Mouse (Mus musculus) forebrain, embryonic 14.5 days (tissue): Measurements from ENCODE around the gene Npr2. TPM values are rescaled to one million over a fixed set of nuclear protein-coding genes. Genes with fewer than 3 reads are reported as not detected.

Experiments
- ATAC-seq: fragments of 200-750 bp; cut with Nextera tagmentation; 2 replicates; pipeline ENCODE4 v1.8.0; 2017; ENCODE audit warnings: mild to moderate bottlenecking, moderate library complexity
- DNase-seq: peaks from one replicate; pipeline ENCODE4 v3.0.0-alpha.2; 2015; ENCODE audit warnings: low spot score
- H3K27ac ChIP-seq: fragments of 300-500 bp; sonication (generic); 2 replicates; pipeline ENCODE4 v1.5.1; 2014; ENCODE audit warnings: low read depth, mild to moderate bottlenecking, control low read depth, low read length, moderate library complexity
- H3K27me3 ChIP-seq: fragments of 300-500 bp; sonication (generic); replicated peaks from 2 replicates; pipeline ENCODE4 v1.6.1; 2014; ENCODE audit warnings: low read length, control low read depth, mixed read lengths; ENCODE audit not compliant: control insufficient read depth, insufficient read depth
- H3K36me3 ChIP-seq: fragments of 300-500 bp; sonication (generic); 2 replicates; pipeline ENCODE4 v1.6.1; 2014; ENCODE audit warnings: low read length, control low read depth; ENCODE audit not compliant: control insufficient read depth, insufficient read depth
- H3K4me1 ChIP-seq: fragments of 300-500 bp; sonication (generic); 2 replicates; pipeline ENCODE4 v1.6.1; 2014; ENCODE audit warnings: antibody characterized with exemption, low read length, control low read depth; ENCODE audit not compliant: control insufficient read depth, insufficient read depth
- H3K4me2 ChIP-seq: fragments of 300-500 bp; sonication (generic); 2 replicates; pipeline ENCODE4 v1.6.1; 2014; ENCODE audit warnings: mild to moderate bottlenecking, control low read depth, low read length
- H3K4me3 ChIP-seq: fragments of 300-500 bp; sonication (generic); 2 replicates; pipeline ENCODE4 v1.5.1; 2014; ENCODE audit warnings: low read depth, low read length, control low read depth
- H3K9ac ChIP-seq: fragments of 300-500 bp; sonication (generic); 2 replicates; pipeline ENCODE4 v1.6.1; 2014; ENCODE audit warnings: mild to moderate bottlenecking, low read length, control low read depth, moderate library complexity
- H3K9me3 ChIP-seq: fragments of 300-500 bp; sonication (generic); replicated peaks from 2 replicates; pipeline ENCODE4 v1.6.1; 2016; ENCODE audit warnings: low read length, control low read depth, mixed read lengths; ENCODE audit not compliant: control insufficient read depth
- WGBS: fragments of 180-500 bp; shearing (Covaris S2); extraction: QIAGEN DNeasy Blood & Tissue Kit; methylation state at CpG from one replicate; pipeline ENCODE4 v1.1.7; 2014; 5-methylcytosine and 5-hydroxymethylcytosine counted together
- polyA plus RNA-seq: library from polyadenylated mRNA; unstranded; fragments of >200 nt; fragmentation: Nextera tagmentation; extraction: Ambion mirVana; gene quantifications from 2 replicates; pipeline ENCODE4 v1.2.1, GENCODE M21; 2014

Npr2 gene
- polyA plus RNA-seq, 1 experiment from 2014 or later, result 11.2 TPM

DNA sequence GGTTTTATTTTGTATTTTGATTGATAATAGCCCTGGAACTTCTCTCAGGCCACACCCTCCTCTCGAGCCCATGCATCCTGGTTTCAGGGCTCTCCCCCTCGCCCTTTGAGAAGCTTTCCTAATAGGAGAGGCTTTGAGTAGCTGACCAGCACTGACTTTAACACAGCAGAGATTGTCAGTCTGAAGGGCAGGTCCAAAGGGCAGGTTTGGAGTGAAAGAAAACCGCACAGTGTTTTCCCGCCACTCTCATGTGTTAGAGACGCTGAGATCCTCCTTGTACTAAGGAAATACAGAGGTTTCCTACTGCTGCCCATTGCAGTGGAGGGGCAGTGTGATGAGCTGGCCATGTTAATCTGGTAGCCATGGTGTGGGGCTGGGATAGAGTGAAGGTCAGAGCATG is 43.2 kb downstream of the Npr2 start:
- Histone ChIP-seq H3K9me3 (no peaks in the 10 kb centered on the region), H3K4me2 (no peak overlapping the region), H3K4me1 (peaks cover 18% of the 10 kb centered on the region), H3K27me3 (no peaks in the 10 kb centered on the region), H3K9ac (no peak overlapping the region), H3K4me3 (no peak overlapping the region), H3K36me3 (peaks cover 58% of the 10 kb centered on the region), H3K27ac (no peak overlapping the region)
- WGBS, result 75% methylated on average over 5 of the region's 5 CpGs
- ATAC-seq, result no peak
- DNase-seq, result no peak

DNA sequence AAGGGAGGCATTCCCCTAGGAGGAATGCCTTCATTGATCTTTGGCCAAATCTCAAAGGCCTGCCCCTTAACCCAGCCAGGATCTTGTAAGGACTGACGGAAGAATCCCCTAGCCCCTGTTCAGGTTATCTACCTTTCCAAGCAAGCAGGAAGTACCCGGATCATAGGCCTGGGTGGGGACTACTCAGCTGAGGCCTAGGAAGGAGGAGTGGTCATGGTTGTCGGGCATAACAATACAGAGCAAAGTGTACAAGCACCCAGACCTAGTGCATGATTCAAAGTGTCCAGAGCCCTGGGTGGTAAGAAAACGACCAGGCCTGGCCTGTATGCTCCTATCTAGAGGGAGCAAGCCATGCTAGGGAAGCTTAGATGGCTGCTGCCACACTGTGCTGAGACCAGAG is 43.9 kb downstream of the Npr2 start:
- peaks cover 60% of the 10 kb centered on the region for H3K36me3 ChIP-seq

DNA sequence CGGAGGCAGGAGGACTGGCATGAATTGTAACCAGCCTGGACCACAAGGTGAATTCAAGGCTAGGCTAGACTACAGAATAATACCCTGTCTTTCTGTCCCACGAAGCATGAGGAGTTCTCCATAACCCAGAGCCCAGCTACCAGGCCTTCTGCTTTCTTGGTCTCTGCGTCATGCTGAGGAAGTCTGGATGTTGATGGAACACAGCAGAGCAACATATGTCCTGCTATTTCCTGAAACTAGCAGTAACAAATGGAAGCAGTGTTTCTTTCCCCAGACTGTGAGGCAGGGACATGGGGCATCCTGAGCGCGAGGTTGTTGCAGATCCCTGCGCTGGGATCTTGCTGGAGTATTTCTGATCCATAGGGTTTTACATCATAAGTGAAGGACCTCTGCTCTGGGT is 46.8 kb downstream of the Npr2 start:
- 89% methylated on average over 6 of the region's 6 CpGs for WGBS
- ATAC-seq (no peak), DNase-seq (no peak)
- no peak overlapping the region for H3K4me3 ChIP-seq
- H3K27ac ChIP-seq, result no peak overlapping the region
- H3K9me3 ChIP-seq, result no peaks in the 10 kb centered on the region
- H3K9ac ChIP-seq, result no peak overlapping the region
- no peaks in the 10 kb centered on the region for H3K27me3 ChIP-seq
- no peaks in the 10 kb centered on the region for H3K4me1 ChIP-seq
- peaks cover 87% of the 10 kb centered on the region for H3K36me3 ChIP-seq
- no peak overlapping the region for H3K4me2 ChIP-seq

More for the DNA sequence above, 43.9 kb downstream of the Npr2 start:
- Histone ChIP-seq H3K4me1 (peaks cover 12% of the 10 kb centered on the region), H3K4me3 (no peak overlapping the region), H3K27me3 (no peaks in the 10 kb centered on the region), H3K9ac (no peak overlapping the region), H3K9me3 (no peaks in the 10 kb centered on the region), H3K27ac (no peak overlapping the region), H3K4me2 (no peak overlapping the region)
- ATAC-seq (no peak), DNase-seq (no peak)
- WGBS, result 82% methylated on average over 4 of the region's 4 CpGs

GRCm38 (mm10) chr4:43679416-43680043 is 47.8 kb downstream of the Npr2 start:
- no peak overlapping the region for H3K4me2 ChIP-seq
- no peaks in the 10 kb centered on the region for H3K27me3 ChIP-seq
- 91% methylated on average over 7 of the region's 7 CpGs for WGBS
- H3K4me1 ChIP-seq, result no peaks in the 10 kb centered on the region
- peaks cover 88% of the 10 kb centered on the region for H3K36me3 ChIP-seq
- H3K27ac ChIP-seq, result no peak overlapping the region
- no peak overlapping the region for H3K4me3 ChIP-seq
- H3K9ac ChIP-seq, result no peak overlapping the region
- DNase-seq (no peak), ATAC-seq (no peak)
- H3K9me3 ChIP-seq, result no peaks in the 10 kb centered on the region

DNA sequence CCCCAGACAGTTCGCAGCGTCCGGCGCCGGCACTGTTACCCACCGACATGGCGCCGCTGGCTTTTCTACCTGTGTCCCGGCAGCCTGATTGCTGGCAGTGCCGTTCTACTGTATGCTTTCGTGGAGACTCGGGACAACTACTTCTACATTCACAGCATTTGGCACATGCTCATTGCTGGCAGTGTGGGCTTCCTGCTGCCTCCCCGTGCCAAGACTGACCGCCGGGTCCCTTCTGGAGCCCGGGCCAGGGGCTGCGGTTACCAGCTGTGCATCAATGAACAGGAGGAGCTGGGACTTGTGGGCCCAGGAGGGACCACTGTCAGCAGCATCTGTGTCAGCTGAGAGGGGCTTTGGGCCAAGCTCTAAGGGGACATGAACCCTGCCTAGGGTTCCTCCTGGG is 58.3 kb downstream of the Npr2 start:
- Histone ChIP-seq H3K36me3 (peaks cover 55% of the 10 kb centered on the region), H3K4me2 (no peak overlapping the region), H3K27ac (no peak overlapping the region), H3K9ac (no peak overlapping the region), H3K27me3 (no peaks in the 10 kb centered on the region), H3K9me3 (no peaks in the 10 kb centered on the region), H3K4me1 (no peaks in the 10 kb centered on the region), H3K4me3 (no peak overlapping the region)
- WGBS, result 93% methylated on average over 17 of the region's 17 CpGs
- DNase-seq (no peak), ATAC-seq (no peak)

DNA sequence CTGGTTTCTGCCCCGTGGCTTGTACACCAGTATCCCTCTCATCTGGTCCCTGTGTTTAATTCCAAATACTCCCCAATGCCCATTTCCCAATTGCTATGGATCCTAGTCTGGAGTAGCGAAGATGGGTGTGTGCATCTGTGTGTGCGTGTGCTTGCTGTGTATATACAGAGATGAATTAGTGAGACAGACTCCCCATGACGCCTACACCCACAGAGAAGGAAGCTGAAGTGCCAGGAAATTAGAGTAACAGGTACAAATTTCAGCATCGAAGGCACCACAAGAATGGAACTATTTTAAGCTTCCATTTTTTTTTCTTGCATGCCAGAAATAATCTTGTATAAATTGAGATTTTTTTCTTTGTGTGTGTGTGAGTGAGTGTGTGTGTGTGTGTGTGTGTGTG is 59.3 kb downstream of the Npr2 start:
- DNase-seq (no peak), ATAC-seq (no peak)
- 87% methylated on average over 5 of the region's 5 CpGs for WGBS
- H3K9ac ChIP-seq, result no peak overlapping the region
- peaks cover 44% of the 10 kb centered on the region for H3K36me3 ChIP-seq
- H3K27me3 ChIP-seq, result no peaks in the 10 kb centered on the region
- no peak overlapping the region for H3K4me3 ChIP-seq
- no peak overlapping the region for H3K4me2 ChIP-seq
- no peaks in the 10 kb centered on the region for H3K4me1 ChIP-seq
- no peak overlapping the region for H3K27ac ChIP-seq
- no peaks in the 10 kb centered on the region for H3K9me3 ChIP-seq

GRCm38 (mm10) chr4:43693806-43694241 is 62.1 kb downstream of the Npr2 start:
- DNase-seq, result no peak
- Histone ChIP-seq H3K36me3 (peaks cover 23% of the 10 kb centered on the region), H3K4me2 (no peak overlapping the region), H3K27ac (no peak overlapping the region), H3K9me3 (no peaks in the 10 kb centered on the region), H3K4me1 (no peaks in the 10 kb centered on the region), H3K4me3 (no peak overlapping the region), H3K9ac (no peak overlapping the region), H3K27me3 (no peaks in the 10 kb centered on the region)
- WGBS, result 82% methylated on average over 5 of the region's 5 CpGs
- no peak for ATAC-seq

- Histone ChIP-seq H3K4me2 (no peak overlapping the region), H3K27me3 (no peaks in the 10 kb centered on the region), H3K27ac (no peak overlapping the region), H3K36me3 (peaks cover 15% of the 10 kb centered on the region), H3K9ac (no peak overlapping the region), H3K9me3 (no peaks in the 10 kb centered on the region), H3K4me3 (no peak overlapping the region), H3K4me1 (no peaks in the 10 kb centered on the region)
- no peak for ATAC-seq
- 88% methylated on average over 1 of the region's 1 CpGs for WGBS
- no peak for DNase-seq
Measured at GRCm38 (mm10) chr4:43694439-43695248, 62.9 kb downstream of the Npr2 start.

DNA sequence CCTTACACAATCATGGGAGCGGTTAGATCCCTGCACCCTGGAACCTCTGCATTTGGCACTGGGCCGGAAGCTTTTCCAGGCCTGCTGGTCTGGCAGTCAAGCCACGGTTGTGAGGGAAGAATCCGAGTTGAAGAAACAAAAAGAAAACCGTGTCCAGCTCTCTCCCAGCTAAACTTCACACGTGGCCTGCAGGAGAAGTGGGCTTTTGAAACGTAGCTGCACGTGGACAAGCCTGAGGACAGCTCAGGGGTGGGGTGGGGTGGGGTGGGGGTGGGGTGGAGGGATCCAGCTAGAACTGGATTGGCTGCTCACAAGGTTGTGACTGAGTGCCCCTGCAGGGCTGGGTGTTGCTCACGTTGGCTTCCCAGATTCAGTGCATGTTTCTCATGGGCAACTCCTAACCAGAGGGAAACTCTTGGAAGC is 63.5 kb downstream of the Npr2 start:
- H3K9ac ChIP-seq, result no peak overlapping the region
- no peak overlapping the region for H3K4me2 ChIP-seq
- DNase-seq, result no peak
- 31% methylated on average over 9 of the region's 9 CpGs for WGBS
- ATAC-seq, result no peak
- no peaks in the 10 kb centered on the region for H3K27me3 ChIP-seq
- no peaks in the 10 kb centered on the region for H3K9me3 ChIP-seq
- peaks cover 8% of the 10 kb centered on the region for H3K36me3 ChIP-seq
- no peak overlapping the region for H3K27ac ChIP-seq
- no peak overlapping the region for H3K4me3 ChIP-seq
- no peaks in the 10 kb centered on the region for H3K4me1 ChIP-seq
